Comparison of ENCODE assay signal across 16 mouse cellular contexts in genomic region chr3:34636958-34637357, GRCm38 (mm10). TPM values are rescaled to one million over a fixed set of nuclear protein-coding genes. Genes with fewer than 3 reads are reported as not detected.
DNase-seq lines count a peak whose midpoint lies in the region; ATAC-seq and TF ChIP-seq lines count a peak whose summit lies in the region.
"Had no signal": no experiment of that assay in that cellular context is flagged by ENCODE, and none has a peak within 500 bp of the region (broad histone marks: within the 10 kb centered on the region; RNA-seq: fewer than 3 reads in every experiment).

No protein-coding gene starts in this region.

- H3K9me3 ChIP-seq in E14TG2a.4 (ENCODE audit: low read length), result no peaks in the 10 kb centered on the region
- H3K9me3 ChIP-seq in forebrain, postnatal 0 days (ENCODE audit: low read length), result no peaks in the 10 kb centered on the region
- H3K9me3 ChIP-seq in midbrain, embryonic 13.5 days, result no peaks in the 10 kb centered on the region
- H3K9me3 ChIP-seq: heart, embryonic 12.5 days; kidney, embryonic 15.5 days; neural tube, embryonic 12.5 days had no signal

- TF ChIP-seq POLR2A in brain, embryonic 14.5 days (IDR thresholded peaks at IDR 0.05; ENCODE audit: borderline replicate concordance, extremely low read depth, insufficient read depth, insufficient read length, poor library complexity, severe bottlenecking), result no peak

- H3K4me2 ChIP-seq in forebrain, postnatal 0 days (ENCODE audit: low read depth), result peak overlapping the region; percentile 22; the same call in 1 of the 2 replicates
- no peak overlapping the region for H3K4me2 ChIP-seq in midbrain, embryonic 13.5 days (replicated peaks)
- H3K4me2 ChIP-seq: heart, embryonic 12.5 days; kidney, embryonic 15.5 days; liver, embryonic 11.5 days; neural tube, embryonic 12.5 days had no signal

- peaks cover 58% of the 10 kb centered on the region for H3K4me1 ChIP-seq in E14TG2a.4 (replicated peaks; ENCODE audit: low read depth, low read length)
- H3K4me1 ChIP-seq in forebrain, postnatal 0 days (ENCODE audit: insufficient read depth), result no peaks in the 10 kb centered on the region
- H3K4me1 ChIP-seq in midbrain, embryonic 13.5 days (replicated peaks), result peaks cover 43% of the 10 kb centered on the region

- TF ChIP-seq CTCF in E14TG2a.4 (conservative IDR thresholded peaks at IDR 0.05; ENCODE audit: low read length), result peak; percentile 23; the same call in 1 of the 2 replicates
- TF ChIP-seq CTCF in brain, embryonic 14.5 days (IDR thresholded peaks at IDR 0.05; ENCODE audit: borderline replicate concordance, extremely low read depth, insufficient read depth, insufficient read length), result 0 out of 2 replicates have a peak, but pooled peaks have one; percentile 6
- TF ChIP-seq CTCF in forebrain, postnatal 0 days (IDR thresholded peaks at IDR 0.05; ENCODE audit: low read depth), result peak; percentile 30

- no peak overlapping the region for H3K4me3 ChIP-seq in E14TG2a.4 (replicated peaks; ENCODE audit: low read length)
- no peak overlapping the region for H3K4me3 ChIP-seq in forebrain, postnatal 0 days (ENCODE audit: low read depth, low read length)
- H3K4me3 ChIP-seq in midbrain, embryonic 13.5 days (replicated peaks), result no peak overlapping the region
- H3K4me3 ChIP-seq: heart, embryonic 12.5 days; kidney, embryonic 15.5 days; neural tube, embryonic 12.5 days had no signal

- H3K27ac ChIP-seq in forebrain, postnatal 0 days (ENCODE audit: low read depth, low read length), result peak overlapping the region; percentile 86
- H3K27ac ChIP-seq in midbrain, embryonic 13.5 days, result 0 out of 2 replicates have a peak overlapping the region, but pooled peaks have one; percentile 35
- H3K27ac ChIP-seq: kidney, embryonic 15.5 days; neural tube, embryonic 12.5 days had no signal

- DNase-seq in brain, embryonic 14.5 days (ENCODE audit: low read depth), result peak; percentile 55
- DNase-seq in forebrain, postnatal 0 days, result no peak
- DNase-seq in cerebellum, adult 8-10 months, result no peak
- DNase-seq in frontal cortex, postnatal 25 days (ENCODE audit: low spot score in 2 of 2), result no peak
- DNase-seq in urinary bladder, adult 18-20 months (ENCODE audit: low spot score in 2 of 2), result no peak
- DNase-seq: cerebellum, adult 18-20 months; gastrocnemius, postnatal 14 days; layer of hippocampus, adult 9-11 months had no signal

- peaks cover 32% of the 10 kb centered on the region for H3K27me3 ChIP-seq in E14TG2a.4 (ENCODE audit: insufficient read depth, low read length)
- no peaks in the 10 kb centered on the region for H3K27me3 ChIP-seq in forebrain, postnatal 0 days (ENCODE audit: insufficient read depth, low read length)
- peaks cover 24% of the 10 kb centered on the region for H3K27me3 ChIP-seq in midbrain, embryonic 13.5 days

- no peak for ATAC-seq in forebrain, postnatal 0 days
- no peak for ATAC-seq in midbrain, embryonic 13.5 days
- no peak for ATAC-seq in erythroblast, adult 5-6 weeks (replicated peaks; ENCODE audit: low FRiP score, poor library complexity, severe bottlenecking)

- H3K9ac ChIP-seq in forebrain, postnatal 0 days, result no peak overlapping the region
- no peak overlapping the region for H3K9ac ChIP-seq in midbrain, embryonic 13.5 days (replicated peaks)
- H3K9ac ChIP-seq: heart, embryonic 12.5 days; kidney, embryonic 15.5 days; neural tube, embryonic 12.5 days had no signal

- WGBS in forebrain, postnatal 0 days, result 53% methylated on average over 6 of the region's 6 CpGs
- WGBS in midbrain, embryonic 13.5 days, result 56% methylated on average over 6 of the region's 6 CpGs

- H3K36me3 ChIP-seq in E14TG2a.4 (ENCODE audit: insufficient read depth, low read length), result no peaks in the 10 kb centered on the region
- no peaks in the 10 kb centered on the region for H3K36me3 ChIP-seq in forebrain, postnatal 0 days (ENCODE audit: insufficient read depth)
- no peaks in the 10 kb centered on the region for H3K36me3 ChIP-seq in midbrain, embryonic 13.5 days
- H3K36me3 ChIP-seq: heart, embryonic 12.5 days; kidney, embryonic 15.5 days; neural tube, embryonic 12.5 days had no signal

RNA-seq across cellular contexts. Expression of gene Sox2, which starts 13.2 kb away (rescaled TPM):
- polyA plus RNA-seq in brain, embryonic 14.5 days (2012; rRNA removed), result 101 and 119 TPM in 2 replicates
- total RNA-seq in forebrain, postnatal 0 days (2014; rRNA removed), result 80.9 and 120 TPM in 2 replicates
- 23.1 and 31.0 TPM in 2 replicates for polyA plus RNA-seq in forebrain, postnatal 0 days (2015; fragmentation: Nextera tagmentation; extraction: Ambion mirVana)
- polyA plus RNA-seq in midbrain, embryonic 13.5 days (2015; fragmentation: Nextera tagmentation; extraction: Ambion mirVana), result 27.8 and 28.2 TPM in 2 replicates
- total RNA-seq in erythroblast, adult 5-6 weeks (2015; ENCODE audit: low replicate concordance), result not detected in 2 replicates
- not detected in 2 replicates for total RNA-seq in erythroblast, adult 5-6 weeks (2017; ENCODE audit: low replicate concordance)
- total RNA-seq: megakaryocyte-erythroid progenitor cell, adult 5-6 weeks had no signal
